Mouse (Mus musculus) stomach, postnatal 0 days (tissue): Measurements from ENCODE around the gene Plod2. TPM values are rescaled to one million over a fixed set of nuclear protein-coding genes. Genes with fewer than 3 reads are reported as not detected.

Experiments
- ATAC-seq: fragments of 200-750 bp; cut with Nextera tagmentation; 2 replicates; pipeline ENCODE4 v1.8.0; 2017; ENCODE audit not compliant: low FRiP score, low TSS enrichment
- DNase-seq: peaks from one replicate; pipeline ENCODE4 v3.0.0-alpha.2; 2016; ENCODE audit warnings: low spot score
- H3K27ac ChIP-seq: fragments of 300-500 bp; sonication (generic); replicated peaks from 2 replicates; pipeline ENCODE4 v1.5.1; 2014; ENCODE audit warnings: mild to moderate bottlenecking, control low read depth
- H3K27me3 ChIP-seq: fragments of 300-500 bp; sonication (generic); 2 replicates; pipeline ENCODE4 v1.6.1; 2014; ENCODE audit warnings: low read length; ENCODE audit not compliant: control insufficient read depth, insufficient read depth
- H3K36me3 ChIP-seq: fragments of 300-500 bp; sonication (generic); 2 replicates; pipeline ENCODE4 v1.6.1; 2014; ENCODE audit warnings: low read length, mixed read lengths; ENCODE audit not compliant: control insufficient read depth, insufficient read depth
- H3K4me1 ChIP-seq: fragments of 300-500 bp; sonication (generic); replicated peaks from 2 replicates; pipeline ENCODE4 v1.6.1; 2014; ENCODE audit warnings: antibody characterized with exemption; ENCODE audit not compliant: control insufficient read depth, insufficient read depth
- H3K4me2 ChIP-seq: fragments of 300-500 bp; sonication (generic); replicated peaks from 2 replicates; pipeline ENCODE4 v1.6.1; 2014; ENCODE audit warnings: low read depth, mild to moderate bottlenecking, control low read depth, moderate library complexity
- H3K4me3 ChIP-seq: fragments of 300-500 bp; sonication (generic); 2 replicates; pipeline ENCODE4 v1.5.1; 2014; ENCODE audit warnings: low read depth, low read length, control low read depth
- H3K9ac ChIP-seq: fragments of 300-500 bp; sonication (generic); 2 replicates; pipeline ENCODE4 v1.6.1; 2014; ENCODE audit warnings: mild to moderate bottlenecking, low read length, control low read depth, mixed read lengths
- H3K9me3 ChIP-seq: fragments of 300-500 bp; sonication (generic); 2 replicates; pipeline ENCODE4 v1.6.1; 2016; ENCODE audit warnings: low read length; ENCODE audit not compliant: control insufficient read depth
- CTCF ChIP-seq: IDR thresholded peaks from 2 replicates; pipeline ENCODE4 v1.5.1; 2016; ENCODE audit warnings: antibody characterized with exemption, low read depth, mild to moderate bottlenecking, moderate library complexity
- EP300 ChIP-seq: optimal IDR thresholded peaks from 2 replicates; pipeline ENCODE3; 2016; ENCODE audit warnings: antibody characterized with exemption
- WGBS: fragments of 180-500 bp; shearing (Covaris S2); extraction: QIAGEN DNeasy Blood & Tissue Kit; methylation state at CpG from one replicate; pipeline ENCODE4 v1.1.7; 2014; 5-methylcytosine and 5-hydroxymethylcytosine counted together
- polyA plus RNA-seq: library from polyadenylated mRNA; unstranded; fragments of >200 nt; fragmentation: Nextera tagmentation; extraction: Ambion mirVana; gene quantifications from 2 replicates; pipeline ENCODE4 v1.2.1, GENCODE M21; 2015

Gene Plod2
- polyA plus RNA-seq, 1 experiment from 2014 or later: 17.5 TPM

DNA sequence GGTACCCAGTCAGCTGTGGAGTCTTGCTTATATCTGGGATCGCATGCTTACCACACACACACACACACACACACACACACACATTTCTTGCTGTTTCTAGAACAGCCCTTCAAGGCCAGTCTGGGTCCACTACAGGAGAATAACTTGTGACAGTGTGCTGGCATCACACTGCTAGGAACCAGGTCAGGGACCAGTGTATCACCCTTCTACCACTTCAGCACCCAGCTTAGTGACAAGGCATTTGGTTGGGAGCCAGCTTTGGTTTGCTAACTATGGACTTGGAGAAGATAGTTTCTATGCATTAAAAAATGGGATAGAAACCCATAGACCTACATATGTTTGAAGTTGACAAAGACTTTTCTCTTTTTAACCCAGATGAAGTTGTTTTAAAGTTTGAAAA, 46.2 kb downstream of the Plod2 start:
- no peaks in the 10 kb centered on the region for H3K9me3 ChIP-seq
- no peaks in the 10 kb centered on the region for H3K27me3 ChIP-seq
- ATAC-seq (no peak), DNase-seq (no peak)
- no peaks in the 10 kb centered on the region for H3K4me1 ChIP-seq
- H3K27ac ChIP-seq: no peak overlapping the region
- H3K4me2 ChIP-seq: no peak overlapping the region
- H3K9ac ChIP-seq: no peak overlapping the region
- no peak overlapping the region for H3K4me3 ChIP-seq
- peaks cover 10% of the 10 kb centered on the region for H3K36me3 ChIP-seq
- TF ChIP-seq EP300: no peak
- no peak for TF ChIP-seq CTCF
- WGBS: 85% methylated on average over 1 of the region's 1 CpGs

DNA sequence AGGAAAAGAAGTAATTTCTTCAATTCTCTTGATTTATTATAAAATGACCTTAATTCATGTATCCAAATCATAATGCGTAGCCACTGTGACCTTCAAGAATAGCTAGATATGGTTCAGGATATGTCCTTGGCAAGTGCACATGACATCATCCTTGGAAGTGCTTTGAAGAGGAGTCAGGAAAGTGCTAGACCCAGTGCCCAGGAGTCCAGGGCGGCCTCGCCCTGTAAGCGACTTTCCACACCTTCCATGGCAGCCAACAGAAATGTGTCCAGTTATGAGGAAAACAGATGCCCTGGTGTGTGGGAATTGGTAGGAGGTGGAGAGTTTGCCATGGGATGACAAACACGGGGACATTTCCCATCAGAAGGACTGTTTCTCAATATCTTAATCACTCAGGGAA, 47.0 kb downstream of the Plod2 start:
- no peak overlapping the region for H3K9ac ChIP-seq
- peaks cover 10% of the 10 kb centered on the region for H3K36me3 ChIP-seq
- DNase-seq (no peak), ATAC-seq (no peak)
- TF ChIP-seq EP300 (no peak), CTCF (no peak)
- 90% methylated on average over 5 of the region's 5 CpGs for WGBS
- H3K9me3 ChIP-seq: no peaks in the 10 kb centered on the region
- no peak overlapping the region for H3K4me2 ChIP-seq
- no peaks in the 10 kb centered on the region for H3K27me3 ChIP-seq
- no peaks in the 10 kb centered on the region for H3K4me1 ChIP-seq
- no peak overlapping the region for H3K27ac ChIP-seq
- H3K4me3 ChIP-seq: no peak overlapping the region

DNA sequence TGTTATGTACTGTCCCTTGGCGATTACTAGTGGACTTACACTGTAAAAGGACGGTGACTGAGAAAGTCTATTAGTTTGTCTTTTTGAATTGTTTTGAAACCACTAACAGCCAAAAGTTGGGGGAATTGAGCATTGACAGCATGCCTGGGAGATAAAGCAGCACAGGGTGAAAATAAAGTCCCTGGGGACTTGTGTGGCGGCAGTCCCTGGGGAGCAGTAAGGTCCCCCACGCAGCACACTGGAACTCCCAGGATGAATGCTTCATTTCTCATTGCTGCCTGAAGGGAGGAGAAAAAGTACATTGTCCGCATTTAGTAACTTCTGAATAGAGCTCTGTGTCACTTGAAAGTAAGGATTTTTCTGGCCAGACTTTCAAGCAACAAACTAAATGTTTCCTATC, 49.5 kb downstream of the Plod2 start:
- H3K4me1 ChIP-seq: no peaks in the 10 kb centered on the region
- H3K4me2 ChIP-seq: no peak overlapping the region
- no peak overlapping the region for H3K4me3 ChIP-seq
- no peak for TF ChIP-seq EP300
- no peak for TF ChIP-seq CTCF
- H3K36me3 ChIP-seq: peaks cover 7% of the 10 kb centered on the region
- ATAC-seq (no peak), DNase-seq (no peak)
- WGBS: 82% methylated on average over 5 of the region's 5 CpGs
- no peak overlapping the region for H3K9ac ChIP-seq
- H3K27me3 ChIP-seq: no peaks in the 10 kb centered on the region
- no peaks in the 10 kb centered on the region for H3K9me3 ChIP-seq
- H3K27ac ChIP-seq: no peak overlapping the region

DNA sequence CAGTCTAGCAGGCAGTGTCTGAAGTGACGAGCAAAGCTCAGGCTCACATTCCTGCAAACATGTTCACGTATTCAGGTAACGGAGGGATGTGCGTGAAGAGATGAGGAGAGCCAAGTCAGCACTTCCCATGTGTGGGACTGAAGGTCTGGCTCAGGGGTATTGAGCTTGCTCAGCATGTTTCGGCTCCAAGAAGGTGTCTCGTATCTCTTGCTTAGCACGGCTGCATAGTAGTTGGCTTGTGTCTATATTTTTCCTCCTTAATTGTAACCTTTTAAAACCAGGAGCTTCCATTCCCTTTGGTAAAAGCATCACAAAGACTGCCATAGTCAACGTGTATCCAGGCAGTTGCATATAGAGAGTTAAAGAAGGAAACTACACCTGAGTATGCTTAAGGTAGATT, 50.7 kb downstream of the Plod2 start:
- no peak overlapping the region for H3K4me2 ChIP-seq
- H3K9ac ChIP-seq: no peak overlapping the region
- no peaks in the 10 kb centered on the region for H3K36me3 ChIP-seq
- no peaks in the 10 kb centered on the region for H3K4me1 ChIP-seq
- no peak overlapping the region for H3K4me3 ChIP-seq
- H3K27me3 ChIP-seq: no peaks in the 10 kb centered on the region
- 84% methylated on average over 8 of the region's 8 CpGs for WGBS
- TF ChIP-seq CTCF (no peak), EP300 (no peak)
- ATAC-seq: no peak
- DNase-seq: no peak
- H3K9me3 ChIP-seq: no peaks in the 10 kb centered on the region
- H3K27ac ChIP-seq: no peak overlapping the region

DNA sequence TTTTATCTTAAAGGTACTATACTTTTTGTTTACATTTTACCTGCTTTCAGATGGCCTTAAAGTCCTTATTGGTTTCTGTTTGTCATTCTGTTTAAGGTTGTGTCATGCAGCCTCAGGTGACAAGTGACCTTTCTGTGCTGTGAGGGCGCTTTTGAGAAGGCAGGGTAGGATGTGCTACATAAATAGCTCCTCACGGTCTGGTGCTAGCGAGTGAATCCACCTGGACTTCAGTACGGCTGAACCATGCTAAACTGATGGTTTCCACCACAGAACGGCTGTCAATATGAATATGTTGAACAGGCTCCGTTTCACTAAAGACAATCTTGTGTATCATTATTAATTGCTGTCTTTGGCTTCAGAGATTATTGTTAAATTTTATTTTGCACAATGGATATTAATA, 52.5 kb downstream of the Plod2 start:
- 42% methylated on average over 6 of the region's 6 CpGs for WGBS
- Histone ChIP-seq H3K4me3 (no peak overlapping the region), H3K9me3 (no peaks in the 10 kb centered on the region), H3K4me1 (no peaks in the 10 kb centered on the region), H3K4me2 (no peak overlapping the region), H3K9ac (no peak overlapping the region), H3K27ac (no peak overlapping the region), H3K36me3 (no peaks in the 10 kb centered on the region), H3K27me3 (no peaks in the 10 kb centered on the region)
- DNase-seq: no peak
- TF ChIP-seq CTCF (no peak), EP300 (no peak)
- no peak for ATAC-seq

DNA sequence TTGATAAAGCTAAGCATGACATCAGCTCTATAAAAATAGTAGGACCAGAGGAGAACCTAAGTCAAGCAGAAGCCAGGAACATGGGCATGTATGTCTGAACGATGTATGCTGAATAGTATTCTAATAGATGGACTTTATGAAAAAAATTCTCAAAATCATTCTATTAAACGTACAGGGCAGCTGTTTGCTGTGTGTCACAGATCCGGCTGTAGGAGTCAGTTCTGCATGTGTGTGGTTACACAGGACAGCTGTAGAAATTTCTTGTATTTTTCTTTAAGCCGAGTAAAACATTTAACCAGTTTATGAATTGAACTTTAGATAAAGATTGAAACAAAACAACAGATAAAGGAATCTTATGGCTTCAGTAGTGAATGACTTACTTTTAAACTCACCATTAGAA, 53.3 kb downstream of the Plod2 start:
- Histone ChIP-seq H3K4me1 (no peaks in the 10 kb centered on the region), H3K9me3 (no peaks in the 10 kb centered on the region), H3K36me3 (no peaks in the 10 kb centered on the region), H3K27ac (no peak overlapping the region), H3K4me3 (no peak overlapping the region), H3K27me3 (no peaks in the 10 kb centered on the region), H3K9ac (no peak overlapping the region), H3K4me2 (no peak overlapping the region)
- DNase-seq (no peak), ATAC-seq (no peak)
- TF ChIP-seq EP300 (no peak), CTCF (no peak)
- 73% methylated on average over 4 of the region's 4 CpGs for WGBS
